Mouse (Mus musculus) thymus, postnatal 36 days (tissue): ENCODE measurements around the gene Nuak2.

ENCODE experiments used
- DNase-seq, 2 experiments: peaks; one replicate each; pipeline ENCODE4 v3.0.0; 2022; ENCODE audit warnings: mixed read lengths in 2 of 2

Nuak2 gene

GRCm38 (mm10) chr1:132355162-132355601, 39.3 kb downstream of the Nuak2 start:
- no peak for DNase-seq

GRCm38 (mm10) chr1:132355841-132356242, 39.9 kb downstream of the Nuak2 start:
- DNase-seq, result peak; percentile 66 to 73

- no peak for DNase-seq
Observed at GRCm38 (mm10) chr1:132356841-132357240, 40.9 kb downstream of the Nuak2 start.

GRCm38 (mm10) chr1:132361959-132362358, 46.0 kb downstream of the Nuak2 start:
- DNase-seq, result no peak

GRCm38 (mm10) chr1:132364388-132364787, 48.5 kb downstream of the Nuak2 start:
- DNase-seq, result no peak

GRCm38 (mm10) chr1:132364896-132365557, 49.1 kb downstream of the Nuak2 start:
- no peak for DNase-seq

GRCm38 (mm10) chr1:132365645-132366044, 49.7 kb downstream of the Nuak2 start:
- no peak for DNase-seq

GRCm38 (mm10) chr1:132366235-132366634, 50.3 kb downstream of the Nuak2 start:
- DNase-seq, result no peak

GRCm38 (mm10) chr1:132366937-132367336, 51.0 kb downstream of the Nuak2 start:
- DNase-seq, result no peak

GRCm38 (mm10) chr1:132367692-132368506, 52.0 kb downstream of the Nuak2 start:
- DNase-seq, result peak; percentile 60 to 62

GRCm38 (mm10) chr1:132370681-132371173, 54.8 kb downstream of the Nuak2 start:
- DNase-seq, result no peak

- DNase-seq, result no peak
Observed at GRCm38 (mm10) chr1:132371298-132372081, 55.6 kb downstream of the Nuak2 start.

- no peak for DNase-seq
Observed at GRCm38 (mm10) chr1:132372354-132372753, 56.4 kb downstream of the Nuak2 start.

- no peak for DNase-seq
Observed at GRCm38 (mm10) chr1:132372896-132373534, 57.1 kb downstream of the Nuak2 start.

- no peak for DNase-seq
Observed at GRCm38 (mm10) chr1:132374140-132374872, 58.4 kb downstream of the Nuak2 start.

- no peak for DNase-seq
Observed at GRCm38 (mm10) chr1:132374873-132375244, 58.9 kb downstream of the Nuak2 start.

GRCm38 (mm10) chr1:132375256-132375655, 59.3 kb downstream of the Nuak2 start:
- DNase-seq, result no peak

- DNase-seq, result no peak
Observed at GRCm38 (mm10) chr1:132376211-132377054, 60.5 kb downstream of the Nuak2 start.

GRCm38 (mm10) chr1:132377055-132377365, 61.1 kb downstream of the Nuak2 start:
- DNase-seq, result no peak

- no peak for DNase-seq
Observed at GRCm38 (mm10) chr1:132377811-132378210, 61.9 kb downstream of the Nuak2 start.

GRCm38 (mm10) chr1:132380550-132381100, 64.7 kb downstream of the Nuak2 start:
- no peak for DNase-seq
